Mouse (Mus musculus): Measurements from ENCODE around the gene Rabgap1l. TPM values are rescaled to one million over a fixed set of nuclear protein-coding genes. Genes with fewer than 3 reads are reported as not detected.

Gene Rabgap1l
- polyA plus RNA-seq, 1 experiment, result 12.9 TPM

GRCm38 (mm10) chr1:160327531-160327930, 465.5 kb downstream of the Rabgap1l start:
- no peak overlapping the region for H3K4me3 ChIP-seq (ENCODE audit: insufficient read depth, low read depth, low read length)
- no peak for DNase-seq
- no peak overlapping the region for H3K27ac ChIP-seq (ENCODE audit: insufficient read depth, low read depth, low read length)
- no peaks in the 10 kb centered on the region for H3K36me3 ChIP-seq (ENCODE audit: control insufficient read depth, insufficient read depth, low read length)
- H3K27me3 ChIP-seq (replicated peaks; ENCODE audit: control insufficient read depth, insufficient read depth, low read length), result no peaks in the 10 kb centered on the region
- no peaks in the 10 kb centered on the region for H3K4me1 ChIP-seq (ENCODE audit: control insufficient read depth, insufficient read depth, low read length)
- 56% methylated on average over 1 of the region's 1 CpGs for WGBS
- TF ChIP-seq POLR2A (IDR thresholded peaks at IDR 0.05; ENCODE audit: low read depth, low read length), result no peak
- no peak for TF ChIP-seq CTCF (conservative IDR thresholded peaks at IDR 0.05; ENCODE audit: insufficient read depth, insufficient read length, low read depth, low read length)

- H3K36me3 ChIP-seq (ENCODE audit: control insufficient read depth, insufficient read depth, low read length), result no peaks in the 10 kb centered on the region
- WGBS, result 43% methylated on average over 5 of the region's 5 CpGs
- no peak overlapping the region for H3K27ac ChIP-seq (ENCODE audit: insufficient read depth, low read depth, low read length)
- H3K27me3 ChIP-seq (replicated peaks; ENCODE audit: control insufficient read depth, insufficient read depth, low read length), result no peaks in the 10 kb centered on the region
- no peak for TF ChIP-seq CTCF (conservative IDR thresholded peaks at IDR 0.05; ENCODE audit: insufficient read depth, insufficient read length, low read depth, low read length)
- no peak for TF ChIP-seq POLR2A (IDR thresholded peaks at IDR 0.05; ENCODE audit: low read depth, low read length)
- no peak overlapping the region for H3K4me3 ChIP-seq (ENCODE audit: insufficient read depth, low read depth, low read length)
- H3K4me1 ChIP-seq (ENCODE audit: control insufficient read depth, insufficient read depth, low read length), result no peaks in the 10 kb centered on the region
- DNase-seq, result peak; percentile 28
These were observed 467.5 kb downstream of the Rabgap1l start for GRCm38 (mm10) chr1:160325542-160325941.

- 84% methylated on average over 1 of the region's 1 CpGs for WGBS
- Histone ChIP-seq H3K36me3 (ENCODE audit: control insufficient read depth, insufficient read depth, low read length) (no peaks in the 10 kb centered on the region), H3K4me1 (ENCODE audit: control insufficient read depth, insufficient read depth, low read length) (no peaks in the 10 kb centered on the region), H3K4me3 (ENCODE audit: insufficient read depth, low read depth, low read length) (no peak overlapping the region), H3K27ac (ENCODE audit: insufficient read depth, low read depth, low read length) (no peak overlapping the region), H3K27me3 (replicated peaks; ENCODE audit: control insufficient read depth, insufficient read depth, low read length) (no peaks in the 10 kb centered on the region)
- DNase-seq, result no peak
- TF ChIP-seq POLR2A (IDR thresholded peaks at IDR 0.05; ENCODE audit: low read depth, low read length) (no peak), CTCF (conservative IDR thresholded peaks at IDR 0.05; ENCODE audit: insufficient read depth, insufficient read length, low read depth, low read length) (no peak)
These were observed 472.3 kb downstream of the Rabgap1l start for GRCm38 (mm10) chr1:160320690-160321089.

GRCm38 (mm10) chr1:160318057-160318725, 474.8 kb downstream of the Rabgap1l start:
- WGBS, result 91% methylated on average over 8 of the region's 8 CpGs
- TF ChIP-seq CTCF (conservative IDR thresholded peaks at IDR 0.05; ENCODE audit: insufficient read depth, insufficient read length, low read depth, low read length) (no peak), POLR2A (IDR thresholded peaks at IDR 0.05; ENCODE audit: low read depth, low read length) (no peak)
- DNase-seq, result no peak
- H3K27me3 ChIP-seq (replicated peaks; ENCODE audit: control insufficient read depth, insufficient read depth, low read length), result no peaks in the 10 kb centered on the region
- H3K36me3 ChIP-seq (ENCODE audit: control insufficient read depth, insufficient read depth, low read length), result no peaks in the 10 kb centered on the region
- H3K4me3 ChIP-seq (ENCODE audit: insufficient read depth, low read depth, low read length), result no peak overlapping the region
- H3K27ac ChIP-seq (ENCODE audit: insufficient read depth, low read depth, low read length), result no peak overlapping the region
- H3K4me1 ChIP-seq (ENCODE audit: control insufficient read depth, insufficient read depth, low read length), result no peaks in the 10 kb centered on the region

- Histone ChIP-seq H3K4me3 (ENCODE audit: insufficient read depth, low read depth, low read length) (no peak overlapping the region), H3K27ac (ENCODE audit: insufficient read depth, low read depth, low read length) (no peak overlapping the region), H3K27me3 (replicated peaks; ENCODE audit: control insufficient read depth, insufficient read depth, low read length) (no peaks in the 10 kb centered on the region), H3K4me1 (ENCODE audit: control insufficient read depth, insufficient read depth, low read length) (peaks cover 2% of the 10 kb centered on the region; the same call in 1 of the 2 replicates), H3K36me3 (ENCODE audit: control insufficient read depth, insufficient read depth, low read length) (no peaks in the 10 kb centered on the region)
- 99% methylated on average over 2 of the region's 2 CpGs for WGBS
- DNase-seq, result no peak
- TF ChIP-seq CTCF (conservative IDR thresholded peaks at IDR 0.05; ENCODE audit: insufficient read depth, insufficient read length, low read depth, low read length) (no peak), POLR2A (IDR thresholded peaks at IDR 0.05; ENCODE audit: low read depth, low read length) (no peak)
These were observed 476.8 kb downstream of the Rabgap1l start for GRCm38 (mm10) chr1:160316239-160316638.

- peak; percentile 19 for DNase-seq
- TF ChIP-seq POLR2A (IDR thresholded peaks at IDR 0.05; ENCODE audit: low read depth, low read length) (no peak), CTCF (conservative IDR thresholded peaks at IDR 0.05; ENCODE audit: insufficient read depth, insufficient read length, low read depth, low read length) (no peak)
- Histone ChIP-seq H3K27ac (ENCODE audit: insufficient read depth, low read depth, low read length) (no peak overlapping the region), H3K36me3 (ENCODE audit: control insufficient read depth, insufficient read depth, low read length) (no peaks in the 10 kb centered on the region), H3K4me3 (ENCODE audit: insufficient read depth, low read depth, low read length) (no peak overlapping the region), H3K4me1 (ENCODE audit: control insufficient read depth, insufficient read depth, low read length) (peaks cover 2% of the 10 kb centered on the region; the same call in 1 of the 2 replicates), H3K27me3 (replicated peaks; ENCODE audit: control insufficient read depth, insufficient read depth, low read length) (no peaks in the 10 kb centered on the region)
- 45% methylated on average over 4 of the region's 4 CpGs for WGBS
These were observed 480.4 kb downstream of the Rabgap1l start for GRCm38 (mm10) chr1:160312658-160313057.

- peak overlapping the region; percentile 23; the same call in 1 of the 2 replicates for H3K27ac ChIP-seq (ENCODE audit: insufficient read depth, low read depth, low read length)
- WGBS, result 28% methylated on average over 2 of the region's 2 CpGs
- no peak overlapping the region for H3K4me3 ChIP-seq (ENCODE audit: insufficient read depth, low read depth, low read length)
- TF ChIP-seq POLR2A (IDR thresholded peaks at IDR 0.05; ENCODE audit: low read depth, low read length) (no peak), CTCF (conservative IDR thresholded peaks at IDR 0.05; ENCODE audit: insufficient read depth, insufficient read length, low read depth, low read length) (no peak)
- peaks cover 2% of the 10 kb centered on the region; the same call in 1 of the 2 replicates for H3K4me1 ChIP-seq (ENCODE audit: control insufficient read depth, insufficient read depth, low read length)
- H3K36me3 ChIP-seq (ENCODE audit: control insufficient read depth, insufficient read depth, low read length), result no peaks in the 10 kb centered on the region
- no peak for DNase-seq
- no peaks in the 10 kb centered on the region for H3K27me3 ChIP-seq (replicated peaks; ENCODE audit: control insufficient read depth, insufficient read depth, low read length)
These were observed 481.1 kb downstream of the Rabgap1l start for GRCm38 (mm10) chr1:160311861-160312260.
